Mouse (Mus musculus): Measurements from ENCODE around the gene Tbc1d5.

The Tbc1d5 gene

DNA sequence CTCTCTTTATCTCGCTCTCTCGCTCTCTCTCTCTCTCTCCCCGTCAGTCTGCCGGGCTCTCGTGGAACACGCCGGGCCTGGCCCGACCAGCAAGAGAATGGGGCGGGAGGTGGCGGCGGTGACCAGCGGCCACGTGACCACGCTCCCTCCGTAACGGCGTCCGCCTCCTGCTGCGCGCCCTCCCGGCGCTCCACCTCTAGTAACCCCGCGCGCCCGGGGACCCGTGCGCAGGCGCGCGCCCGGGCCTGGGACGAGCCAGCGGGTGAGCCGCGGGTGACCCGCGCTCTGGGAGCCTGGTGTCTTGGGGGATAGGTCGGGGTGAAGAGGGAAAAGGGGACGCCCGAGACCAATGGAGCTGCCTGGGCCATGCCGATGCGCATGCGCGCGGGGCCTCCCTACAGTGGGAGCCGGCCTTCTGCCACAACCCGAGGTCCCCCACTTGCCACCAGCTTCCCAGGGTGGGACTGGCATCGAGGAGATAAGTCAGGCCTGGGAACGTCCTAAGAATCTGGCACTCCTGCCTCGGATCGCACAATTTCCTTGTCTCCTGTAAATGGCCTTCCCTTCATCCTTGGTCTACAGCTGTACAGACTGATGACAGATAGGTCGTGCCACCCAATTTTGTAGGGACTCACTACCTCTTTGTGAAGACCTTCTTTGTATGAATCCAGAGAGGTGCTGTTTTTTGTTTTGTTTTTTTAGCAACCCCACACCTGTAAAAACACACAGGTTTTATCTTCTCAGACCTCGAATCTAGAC is at the start of gene Tbc1d5:
Tbc1d5 (minus strand) TSS at position 158 of the 759 bp plus-strand sequence.
- in situ Hi-C loops (cut with MboI, MseI): no loop called here

GRCm38 (mm10) chr17:51226056-51226455 is 46.9 kb upstream of the Tbc1d5 start:
- in situ Hi-C loops (cut with MboI, MseI): no loop called here

- in situ Hi-C loops (cut with MboI, MseI): no loop called here
These were observed 44.0 kb upstream of the Tbc1d5 start for GRCm38 (mm10) chr17:51223152-51223551.

DNA sequence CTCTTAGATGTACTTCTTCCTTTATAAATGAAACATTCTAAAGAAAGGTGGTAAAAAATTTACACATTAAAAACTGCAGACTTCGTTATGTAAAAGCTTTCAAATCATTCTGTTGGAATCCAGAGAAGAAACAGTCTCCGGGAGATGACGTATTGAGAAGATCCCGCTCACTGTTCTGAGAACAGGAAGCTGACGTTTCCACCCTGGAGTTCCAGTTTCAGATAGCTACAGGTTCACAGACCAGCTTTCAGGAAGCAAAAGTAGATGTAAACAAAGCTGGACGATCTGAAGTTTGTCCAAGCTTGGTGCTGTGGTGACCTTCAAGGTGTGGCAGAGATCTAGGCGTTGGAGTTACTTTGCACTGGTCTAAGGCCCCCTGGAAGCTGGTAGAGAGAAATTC is 41.9 kb upstream of the Tbc1d5 start:
- in situ Hi-C loops (cut with MboI, MseI): no loop called here

DNA sequence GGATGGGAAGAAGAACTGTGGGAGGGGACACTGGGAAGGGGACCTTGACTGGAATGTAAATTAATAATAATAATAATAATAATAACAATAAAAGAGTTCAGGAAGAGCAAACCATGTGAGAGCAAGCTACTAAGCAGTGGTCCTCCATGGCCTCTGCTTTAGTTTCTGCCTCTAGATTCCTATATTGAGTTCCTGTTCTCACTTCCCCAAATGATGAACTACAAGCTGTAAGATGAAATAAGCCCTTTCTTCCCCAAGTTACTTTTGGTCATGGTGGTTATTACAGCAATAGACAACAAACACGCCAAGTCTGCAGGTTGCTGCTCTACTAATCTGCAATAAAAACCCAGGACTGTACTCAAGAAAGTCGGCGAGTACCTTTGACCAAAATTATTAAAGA is 40.7 kb upstream of the Tbc1d5 start:
- in situ Hi-C loops (cut with MboI, MseI): no loop called here

- in situ Hi-C loops (cut with MboI, MseI): no loop called here
These were observed 37.3 kb upstream of the Tbc1d5 start for GRCm38 (mm10) chr17:51216426-51216825.

DNA sequence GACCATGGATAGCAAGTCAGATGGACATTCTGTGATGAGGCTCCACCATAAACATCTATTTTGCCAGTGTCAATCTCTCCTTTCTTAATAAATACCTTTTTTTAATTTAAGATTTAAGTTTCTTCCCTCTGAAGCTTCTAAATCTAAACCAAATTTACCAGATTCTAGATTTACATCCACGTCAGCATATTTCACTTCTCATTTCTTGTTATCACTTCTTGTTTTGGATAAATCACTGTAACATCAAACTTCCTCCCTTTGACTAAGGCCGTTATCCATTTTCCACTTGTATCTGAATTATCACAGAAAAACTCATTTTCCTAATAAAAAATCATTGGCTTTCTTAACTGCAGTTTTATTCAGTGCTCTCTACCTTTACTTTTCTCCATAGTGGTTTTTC is 30.4 kb upstream of the Tbc1d5 start:
- in situ Hi-C loops (cut with MboI, MseI): no loop called here

DNA sequence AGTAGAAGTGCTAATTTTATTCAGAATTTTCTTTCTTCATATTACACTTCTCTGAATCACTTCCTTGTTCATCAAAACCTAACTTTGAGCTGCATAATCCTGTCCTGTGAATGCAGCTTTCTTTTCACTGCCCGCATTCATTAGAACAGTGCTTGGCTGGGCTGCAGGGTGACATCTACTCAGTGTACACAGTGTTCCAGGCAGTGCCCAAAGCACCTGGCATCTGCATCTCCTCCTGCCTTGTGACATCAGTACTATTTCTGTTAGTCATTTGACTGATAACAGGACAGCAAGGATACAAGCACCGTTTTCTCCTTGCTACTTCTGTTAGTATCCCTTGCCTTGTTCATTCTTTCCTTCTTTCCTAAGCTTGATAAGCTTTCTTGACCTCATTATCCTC is 25.5 kb upstream of the Tbc1d5 start:
- in situ Hi-C loops (cut with MboI, MseI): no loop called here

DNA sequence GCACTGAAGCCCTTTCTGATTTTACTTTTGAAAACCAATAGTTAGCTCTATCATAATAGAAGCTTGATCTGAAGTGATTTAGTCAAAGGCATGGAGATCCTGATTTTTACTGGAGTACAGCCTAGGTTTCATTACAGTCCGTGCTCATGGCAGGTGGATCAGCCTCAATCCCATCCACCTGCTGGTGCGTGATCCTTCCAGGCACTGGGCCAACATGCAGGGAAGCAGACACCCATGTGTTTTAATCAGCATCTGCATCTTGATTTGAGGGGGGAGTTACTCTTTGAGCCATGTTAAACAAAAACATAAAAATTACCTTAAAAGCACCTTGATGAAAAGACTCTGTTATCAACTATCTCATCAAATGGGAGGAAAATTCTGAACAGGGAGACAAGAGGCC is 16.4 kb upstream of the Tbc1d5 start:
- in situ Hi-C loops (cut with MboI, MseI): no loop called here

DNA sequence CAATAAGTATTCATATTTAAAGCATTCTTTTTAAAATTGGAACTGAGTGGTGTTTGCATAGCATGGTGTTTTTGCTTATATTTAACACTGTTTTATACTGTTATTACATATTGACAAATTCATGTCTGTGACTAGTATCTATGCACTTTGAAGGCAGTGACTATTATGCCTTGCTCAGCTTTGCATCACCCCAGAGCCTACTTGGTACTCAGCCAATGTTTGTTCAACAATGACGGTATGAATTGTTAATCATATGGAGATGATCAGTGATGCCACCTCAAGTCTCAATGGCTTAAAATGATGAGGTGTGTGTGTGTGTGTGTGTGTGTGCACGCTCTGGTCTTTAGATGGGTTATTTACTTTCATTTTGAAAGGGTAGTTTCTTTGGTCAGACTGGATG is 15.6 kb upstream of the Tbc1d5 start:
- in situ Hi-C loops (cut with MboI, MseI): no loop called here

DNA sequence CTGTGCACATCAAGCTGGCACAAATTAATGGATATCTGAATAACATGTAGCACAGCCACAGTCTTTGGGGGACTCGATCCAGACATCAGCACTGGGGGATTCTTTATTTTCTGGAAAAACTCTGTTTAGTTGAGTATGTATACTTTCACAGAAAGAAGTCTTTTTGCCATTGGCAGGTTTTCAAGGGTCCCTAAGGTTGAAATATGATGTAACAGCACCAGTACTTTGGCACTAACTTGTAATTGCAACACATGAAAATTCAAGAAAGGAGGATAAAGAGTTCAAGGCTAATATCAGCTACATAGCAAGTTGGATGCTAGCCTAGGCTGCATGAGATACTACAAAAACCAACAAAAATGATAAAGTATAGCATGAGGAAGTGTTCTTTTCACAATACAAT is 12.2 kb upstream of the Tbc1d5 start:
- in situ Hi-C loops (cut with MboI, MseI): no loop called here

DNA sequence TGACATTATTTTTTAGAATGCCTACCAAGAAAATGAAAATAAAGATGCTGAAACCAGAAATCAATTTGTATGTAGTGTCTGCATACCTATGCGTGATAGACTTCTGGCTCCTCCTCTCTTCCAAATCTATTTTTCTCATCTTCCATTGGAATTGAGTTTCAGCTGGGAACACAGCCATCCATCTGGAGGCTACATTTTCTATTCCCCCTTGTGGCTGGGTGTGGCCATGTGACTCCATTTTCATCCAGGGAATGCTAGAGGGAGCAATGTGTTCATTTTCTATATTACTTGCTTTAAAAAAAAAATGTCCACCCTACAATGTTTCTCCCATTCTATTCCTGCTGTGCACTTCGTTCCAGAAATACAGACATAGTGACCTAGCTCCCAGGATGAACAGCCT is 3.6 kb upstream of the Tbc1d5 start:
- in situ Hi-C loops (cut with MboI, MseI): no loop called here

DNA sequence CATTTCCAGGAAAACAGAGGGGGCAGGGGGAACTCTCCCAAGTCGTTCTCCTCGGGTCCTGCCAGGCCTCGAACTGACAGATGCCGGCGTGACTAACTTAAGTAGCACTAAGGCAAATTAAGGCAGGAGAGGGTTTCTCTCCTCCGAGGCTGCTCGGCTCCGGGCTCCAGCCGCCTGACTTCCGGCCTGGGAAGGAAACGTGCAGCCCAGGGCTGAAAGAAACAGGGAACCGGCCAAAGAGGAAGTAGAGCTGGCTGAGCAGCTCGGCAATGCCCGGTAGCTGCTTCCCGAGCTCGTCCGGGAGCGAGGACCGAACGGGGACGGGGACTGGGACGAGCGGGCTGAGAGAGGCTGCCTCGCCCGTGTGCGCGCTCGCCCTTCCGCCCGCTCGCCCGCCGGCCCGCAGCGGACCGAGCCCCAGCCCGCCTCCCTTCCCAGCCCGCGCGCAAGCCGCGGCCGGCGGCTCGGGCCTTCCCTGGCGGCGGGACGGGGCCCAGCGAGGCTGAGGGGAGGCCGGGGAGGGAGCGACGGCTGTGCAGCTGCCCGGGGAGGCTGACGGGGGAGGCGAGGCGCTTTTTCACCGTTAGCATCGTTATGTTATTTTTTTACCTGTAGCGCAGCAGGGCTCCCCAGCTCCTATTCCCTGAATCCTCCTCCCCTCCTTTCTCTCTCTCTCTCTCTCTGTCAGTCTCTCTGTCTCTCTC is 509 bp downstream of the Tbc1d5 start:
- in situ Hi-C loops (cut with MboI, MseI): no loop called here

DNA sequence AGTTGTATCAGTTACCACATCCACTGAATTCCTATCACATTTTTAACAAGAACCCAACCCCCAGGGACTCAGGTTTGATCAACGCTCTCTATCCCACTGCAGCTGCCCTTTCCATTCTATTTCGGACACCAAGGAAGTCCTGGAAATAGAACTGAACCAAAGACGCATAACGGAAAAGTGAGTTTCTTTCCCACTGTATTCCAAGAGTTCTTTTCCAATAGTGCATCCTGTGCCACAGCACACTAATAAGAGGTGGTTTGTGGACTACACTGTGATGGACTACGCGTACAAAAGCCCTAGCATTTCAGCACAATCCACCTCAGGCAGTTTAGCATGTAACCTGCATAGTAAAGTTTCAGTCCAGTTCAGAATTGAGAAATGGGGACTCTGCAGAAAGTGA is 1.2 kb downstream of the Tbc1d5 start:
- in situ Hi-C loops (cut with MboI, MseI): no loop called here

GRCm38 (mm10) chr17:51172332-51172731 is 6.8 kb downstream of the Tbc1d5 start:
- in situ Hi-C loops (cut with MboI, MseI): no loop called here

- in situ Hi-C loops (cut with MboI, MseI): no loop called here
These were observed 7.6 kb downstream of the Tbc1d5 start for GRCm38 (mm10) chr17:51171504-51171903.

GRCm38 (mm10) chr17:51169911-51170310 is 9.2 kb downstream of the Tbc1d5 start:
- in situ Hi-C loops (cut with MboI, MseI): no loop called here

DNA sequence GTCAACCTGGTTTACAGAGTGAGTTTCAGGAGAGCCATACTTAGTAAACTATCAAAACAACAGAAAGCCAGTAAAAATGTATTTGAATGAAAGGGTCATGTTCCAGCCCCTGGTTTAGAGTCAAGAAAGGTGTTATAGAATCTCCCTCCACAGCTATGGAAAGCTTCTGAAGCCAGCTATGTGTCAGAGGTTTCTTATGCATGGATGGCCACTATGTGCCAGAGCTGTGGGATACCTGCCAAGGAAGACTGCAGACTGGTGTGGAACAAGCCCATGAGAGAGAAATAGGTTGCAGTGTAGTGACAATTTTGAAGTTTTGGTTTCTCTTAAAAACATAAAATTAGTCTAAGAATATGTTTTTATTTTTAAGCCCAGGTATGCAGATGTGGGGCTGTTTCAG is 16.8 kb downstream of the Tbc1d5 start:
- in situ Hi-C loops (cut with MboI, MseI): no loop called here

DNA sequence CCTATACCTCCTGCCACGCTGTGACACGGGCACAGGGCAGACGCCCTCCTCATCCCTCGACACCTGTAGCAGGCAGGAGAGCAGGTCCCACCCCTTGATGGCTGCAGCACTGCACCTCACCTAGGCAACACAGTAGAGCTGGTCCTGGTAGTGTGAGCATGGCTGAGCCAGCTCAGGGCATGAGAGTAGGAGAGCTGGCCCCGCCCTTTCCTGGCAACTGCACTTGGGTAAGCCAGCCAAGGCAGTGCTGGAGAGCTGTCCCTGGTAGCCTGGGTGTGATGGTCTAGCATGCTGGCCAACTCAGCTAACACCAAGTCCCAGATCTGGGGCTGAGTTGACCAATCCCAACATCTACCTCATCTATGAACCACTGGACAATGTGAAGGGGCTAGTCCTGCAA is 19.9 kb downstream of the Tbc1d5 start:
- in situ Hi-C loops (cut with MboI, MseI): no loop called here

DNA sequence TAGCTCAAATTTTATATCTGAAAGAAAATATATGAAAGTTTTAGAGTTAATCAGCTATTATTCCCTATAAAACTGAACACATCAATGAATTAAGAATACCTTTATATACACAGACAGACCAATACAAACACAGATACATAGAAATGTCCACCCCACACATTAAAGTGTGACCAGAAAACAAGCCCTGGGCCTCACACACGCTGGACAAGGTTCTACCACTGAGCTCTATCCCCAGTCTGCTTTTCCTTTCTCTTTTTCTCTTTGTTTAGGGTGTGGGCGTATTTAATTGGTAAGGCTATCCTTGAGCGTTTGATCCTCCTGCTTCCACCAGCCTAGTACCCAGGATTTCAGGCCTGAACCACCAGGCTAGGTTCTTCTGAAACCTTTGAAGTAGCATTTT is 28.2 kb downstream of the Tbc1d5 start:
- in situ Hi-C loops (cut with MboI, MseI): no loop called here

GRCm38 (mm10) chr17:51144983-51145382 is 34.2 kb downstream of the Tbc1d5 start:
- in situ Hi-C loops (cut with MboI, MseI): no loop called here

GRCm38 (mm10) chr17:51142095-51142494 is 37.1 kb downstream of the Tbc1d5 start:
- in situ Hi-C loops (cut with MboI, MseI): no loop called here

GRCm38 (mm10) chr17:51111194-51111593 is 68.0 kb downstream of the Tbc1d5 start:
- in situ Hi-C loops (cut with MboI, MseI): no loop called here

Data from T-helper 17 cell (primary cell).